Mouse (Mus musculus): ENCODE measurements at regions not wholly inside any gene's neighbourhood (a gene's known extent, or its start where the extent isn't known, plus 50 kb on each side); places are given as distances from the start of the nearest gene placed in this dataset.
A peak's percentile ranks its signal among the peaks of the same experiment; 100 is the strongest.

DNA sequence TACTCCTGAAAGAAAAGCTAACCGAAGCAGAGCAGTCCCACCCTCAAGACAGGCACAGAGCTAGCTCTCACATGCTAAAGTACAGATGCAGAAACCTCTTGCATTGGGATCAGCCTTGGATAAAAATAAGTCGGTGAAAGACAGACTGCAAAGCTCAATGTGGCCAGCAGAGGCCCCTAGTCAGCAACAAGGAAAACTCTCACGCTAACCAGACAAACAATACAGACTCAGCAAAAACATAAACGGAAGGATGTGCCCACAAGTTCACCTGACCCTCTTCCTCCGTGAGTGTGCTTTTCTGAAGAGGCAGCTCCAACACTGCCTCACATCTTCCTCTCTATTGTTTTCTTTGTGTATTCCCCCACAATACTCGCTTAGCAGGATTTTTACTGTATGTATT is 77.8 kb downstream of the Rpia start:
- Histone ChIP-seq H3K9me3 (replicated peaks) (no peaks in the 10 kb centered on the region), H3K4me2 (peak overlapping the region; percentile 49), H3K36me3 (no peaks in the 10 kb centered on the region), H3K9ac (no peak overlapping the region), H3K27ac (no peak overlapping the region), H3K4me1 (replicated peaks) (0 out of 2 replicates have a peak, but pooled peaks cover 3% of the 10 kb centered on the region), H3K4me3 (no peak overlapping the region), H3K27me3 (no peaks in the 10 kb centered on the region)
- 12% methylated on average over 6 of the region's 6 CpGs for WGBS
- no peak for ATAC-seq (replicated peaks; ENCODE audit: insufficient number of reproducible peaks, insufficient read depth, low FRiP score, low read depth)

DNA sequence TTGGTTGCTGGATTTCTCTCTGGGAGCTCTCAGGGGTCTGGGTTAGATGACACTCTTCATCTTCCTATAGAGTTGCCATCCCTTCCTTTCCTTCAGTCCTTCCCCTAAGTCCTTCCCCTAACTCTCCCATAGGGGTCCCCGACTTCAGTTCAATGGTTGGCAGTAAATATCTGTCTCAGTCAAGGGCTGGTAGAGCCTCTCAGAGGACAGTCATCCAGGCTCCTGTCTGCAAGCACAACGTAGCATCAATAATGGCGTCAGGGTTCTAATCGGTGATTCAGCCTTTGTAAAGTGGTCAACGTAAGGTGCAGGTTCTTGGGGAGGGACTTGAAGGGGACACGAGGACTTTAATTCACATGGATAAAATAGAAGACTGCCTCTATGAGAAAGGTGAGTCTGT is 78.4 kb downstream of the Rpia start:
- no peak for ATAC-seq (replicated peaks; ENCODE audit: insufficient number of reproducible peaks, insufficient read depth, low FRiP score, low read depth)
- no peak overlapping the region for H3K4me2 ChIP-seq
- 0 out of 2 replicates have a peak, but pooled peaks cover 3% of the 10 kb centered on the region for H3K4me1 ChIP-seq (replicated peaks)
- 76% methylated on average over 6 of the region's 6 CpGs for WGBS
- no peak overlapping the region for H3K4me3 ChIP-seq
- no peak overlapping the region for H3K27ac ChIP-seq
- no peaks in the 10 kb centered on the region for H3K27me3 ChIP-seq
- H3K9me3 ChIP-seq (replicated peaks): no peaks in the 10 kb centered on the region
- no peaks in the 10 kb centered on the region for H3K36me3 ChIP-seq
- H3K9ac ChIP-seq: no peak overlapping the region

DNA sequence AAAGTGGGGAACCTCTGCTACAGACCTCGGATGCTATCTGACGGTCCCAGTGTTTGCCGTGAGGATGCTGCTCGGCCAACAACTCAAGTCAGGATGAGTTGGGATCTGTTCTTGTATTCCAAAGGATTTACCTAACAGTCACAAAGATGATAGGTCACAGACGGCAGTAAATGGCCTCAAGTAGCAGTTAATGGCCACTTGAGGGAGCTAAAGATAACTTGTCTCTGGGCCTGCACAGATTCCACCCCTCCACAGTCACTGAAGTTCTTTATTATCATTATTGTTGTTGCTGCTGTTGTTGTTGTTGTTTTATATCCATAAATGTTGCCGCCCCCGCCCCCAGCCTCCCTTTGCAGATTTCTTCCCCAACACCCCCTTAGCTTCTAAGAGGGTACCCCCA is 78.9 kb downstream of the Rpia start:
- ATAC-seq (replicated peaks; ENCODE audit: insufficient number of reproducible peaks, insufficient read depth, low FRiP score, low read depth): no peak
- H3K27ac ChIP-seq: no peak overlapping the region

DNA sequence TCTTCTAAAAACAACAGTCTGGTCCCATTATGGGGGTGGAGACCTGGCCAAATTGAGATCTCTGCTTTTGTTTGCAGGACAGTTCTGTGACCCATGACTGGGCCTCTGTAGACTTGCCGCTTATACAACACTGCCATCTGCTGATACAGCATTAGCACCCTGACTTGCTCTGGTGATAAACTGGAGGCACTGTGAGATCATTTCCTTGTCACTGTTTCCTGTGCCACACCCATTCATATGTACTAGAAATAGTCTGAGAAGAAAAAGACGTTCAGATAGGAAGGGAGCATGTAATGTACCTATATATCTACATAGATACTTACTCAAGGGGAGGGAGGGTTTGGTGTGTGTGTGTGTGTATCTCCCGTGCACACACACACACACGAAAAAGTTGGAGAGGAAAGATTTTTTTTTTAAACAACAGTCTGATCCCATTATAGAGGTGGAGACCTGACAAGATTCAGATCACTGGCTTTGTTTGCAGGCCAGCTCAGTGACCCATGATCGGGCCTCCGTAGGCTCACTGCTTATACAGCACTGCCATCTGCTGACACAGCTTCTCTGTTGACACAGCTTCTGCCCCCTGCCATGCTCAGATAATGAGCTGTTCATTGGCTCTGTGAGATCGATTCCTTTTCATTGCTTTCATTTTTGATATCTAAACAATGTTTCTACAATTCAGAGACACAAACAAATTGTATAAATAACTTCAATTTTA is 82.5 kb downstream of the Rpia start:
- ATAC-seq (replicated peaks; ENCODE audit: insufficient number of reproducible peaks, insufficient read depth, low FRiP score, low read depth): peak; percentile 62; the same call in 1 of the 2 replicates
- WGBS: 9% methylated on average over 7 of the region's 7 CpGs
- Histone ChIP-seq H3K9me3 (replicated peaks) (no peaks in the 10 kb centered on the region), H3K27me3 (no peaks in the 10 kb centered on the region), H3K4me1 (replicated peaks) (0 out of 2 replicates have a peak, but pooled peaks cover 3% of the 10 kb centered on the region), H3K9ac (no peak overlapping the region), H3K27ac (no peak overlapping the region), H3K36me3 (no peaks in the 10 kb centered on the region), H3K4me2 (peak overlapping the region; percentile 21; the same call in 1 of the 2 replicates), H3K4me3 (no peak overlapping the region)

More for the DNA sequence above, 78.9 kb downstream of the Rpia start:
- Histone ChIP-seq H3K36me3 (no peaks in the 10 kb centered on the region), H3K4me2 (no peak overlapping the region), H3K9me3 (replicated peaks) (no peaks in the 10 kb centered on the region), H3K9ac (no peak overlapping the region), H3K27me3 (no peaks in the 10 kb centered on the region), H3K4me3 (no peak overlapping the region), H3K4me1 (replicated peaks) (0 out of 2 replicates have a peak, but pooled peaks cover 3% of the 10 kb centered on the region)
- 23% methylated on average over 7 of the region's 7 CpGs for WGBS

DNA sequence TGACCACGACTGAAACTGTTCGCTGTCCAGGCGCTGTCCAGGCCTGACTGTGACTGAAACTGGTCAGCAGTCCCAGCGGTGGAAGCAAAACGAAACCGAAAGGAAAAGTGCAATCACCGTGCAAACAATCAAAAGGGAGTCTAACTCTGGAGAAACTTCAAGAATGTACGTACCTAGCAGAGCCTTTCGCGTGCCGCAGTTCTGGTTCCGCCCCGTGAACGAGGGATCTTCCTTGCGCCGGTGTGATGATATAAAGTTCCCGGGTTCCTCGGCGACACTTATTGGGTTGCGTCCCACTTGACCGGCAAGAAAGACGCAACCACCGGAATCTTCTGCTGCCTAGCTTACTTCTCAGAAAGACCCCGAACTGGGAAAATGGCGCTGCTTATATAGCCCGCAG is 96.4 kb downstream of the Rpia start:
- WGBS: 96% methylated on average over 26 of the region's 26 CpGs
- ATAC-seq (replicated peaks; ENCODE audit: insufficient number of reproducible peaks, insufficient read depth, low FRiP score, low read depth): no peak

More for the DNA sequence above, 96.4 kb downstream of the Rpia start:
- Histone ChIP-seq H3K9ac (no peak overlapping the region), H3K4me1 (replicated peaks) (no peaks in the 10 kb centered on the region), H3K9me3 (replicated peaks) (no peaks in the 10 kb centered on the region), H3K36me3 (no peaks in the 10 kb centered on the region), H3K27me3 (no peaks in the 10 kb centered on the region), H3K4me3 (no peak overlapping the region), H3K27ac (no peak overlapping the region), H3K4me2 (no peak overlapping the region)
